Mouse (Mus musculus) myocyte (in vitro differentiated cells): ENCODE results near the gene Sash1. TPM values are rescaled to one million over a fixed set of nuclear protein-coding genes. Genes with fewer than 3 reads are reported as not detected.

Experiments used
- H3K27me3 ChIP-seq: one replicate; pipeline ENCODE4 v1.6.1; 2011; ENCODE audit not compliant: control insufficient read depth, insufficient read depth, insufficient read length
- H3K36me3 ChIP-seq: one replicate; pipeline ENCODE4 v1.6.1; 2011; ENCODE audit not compliant: control insufficient read depth, insufficient read depth
- H3K4me2 ChIP-seq: one replicate; pipeline ENCODE4 v1.6.1; 2011; ENCODE audit warnings: low read depth, control low read depth
- H3K4me3 ChIP-seq: one replicate; pipeline ENCODE4 v1.5.1; 2011; ENCODE audit warnings: mild to moderate bottlenecking, control low read depth, moderate library complexity
- H3K79me2 ChIP-seq: one replicate; pipeline ENCODE4 v1.6.1; 2011; ENCODE audit not compliant: control insufficient read depth, insufficient read depth
- H3ac ChIP-seq: one replicate; pipeline ENCODE4 v1.6.1; 2011; ENCODE audit not compliant: control insufficient read depth, insufficient read length
- CEBPB ChIP-seq: IDR thresholded peaks from 2 replicates; pipeline ENCODE4 v1.6.1; 2011; ENCODE audit warnings: mild to moderate bottlenecking, moderate library complexity; ENCODE audit not compliant: poor library complexity, insufficient read depth, severe bottlenecking
- E2F4 ChIP-seq: IDR thresholded peaks from one replicate; pipeline ENCODE4 v1.6.1; 2011; ENCODE audit warnings: mild to moderate bottlenecking, control low read depth, moderate library complexity; ENCODE audit not compliant: insufficient read depth
- MAX ChIP-seq: IDR thresholded peaks from one replicate; pipeline ENCODE4 v1.6.1; 2011; ENCODE audit warnings: low read depth, mild to moderate bottlenecking, control low read depth
- MYOD1 ChIP-seq, 3 experiments: IDR thresholded peaks; one replicate each; pipeline ENCODE4 v1.6.1; 2011; ENCODE audit warnings: control low read depth in 2 of 3, low read depth in 2 of 3, mild to moderate bottlenecking in 2 of 3, moderate library complexity in 1 of 3; ENCODE audit not compliant: insufficient read length in 2 of 3, control insufficient read depth in 1 of 3
- MYOG ChIP-seq, 3 experiments: IDR thresholded peaks; one replicate each; pipeline ENCODE4 v1.6.1; 2011; ENCODE audit warnings: control low read depth in 2 of 3, low read depth in 2 of 3, mild to moderate bottlenecking in 2 of 3; ENCODE audit not compliant: insufficient read length in 2 of 3, control insufficient read depth in 1 of 3, insufficient read depth in 1 of 3
- POLR2A ChIP-seq: IDR thresholded peaks from one replicate; pipeline ENCODE4 v1.6.1; 2011; ENCODE audit warnings: low read depth, mild to moderate bottlenecking, control low read depth, moderate library complexity; ENCODE audit not compliant: insufficient read length
- POLR2AphosphoS2 ChIP-seq: IDR thresholded peaks from one replicate; pipeline ENCODE4 v1.6.1; 2011; ENCODE audit warnings: low read depth, control low read depth; ENCODE audit not compliant: insufficient read length
- REST ChIP-seq: IDR thresholded peaks from one replicate; pipeline ENCODE4 v1.6.1; 2011; ENCODE audit warnings: mild to moderate bottlenecking, control low read depth, moderate library complexity; ENCODE audit not compliant: insufficient read depth, insufficient read length
- SRF ChIP-seq: IDR thresholded peaks from one replicate; pipeline ENCODE4 v1.6.1; 2011; ENCODE audit warnings: low read depth; ENCODE audit not compliant: control insufficient read depth, insufficient read length
- TCF12 ChIP-seq: IDR thresholded peaks from one replicate; pipeline ENCODE4 v1.6.1; 2011; ENCODE audit warnings: mild to moderate bottlenecking, control low read depth; ENCODE audit not compliant: poor library complexity, insufficient read depth, severe bottlenecking
- TCF3 ChIP-seq: IDR thresholded peaks from one replicate; pipeline ENCODE4 v1.6.1; 2011; ENCODE audit warnings: low read depth, control low read depth; ENCODE audit not compliant: insufficient read length
- USF1 ChIP-seq: IDR thresholded peaks from one replicate; pipeline ENCODE4 v1.6.1; 2011; ENCODE audit warnings: low read depth, mild to moderate bottlenecking, control low read depth, moderate library complexity
- polyA plus RNA-seq: library from polyadenylated mRNA; unstranded; fragments of >200 nt; fragmentation: generic; extraction: Trizol; gene quantifications from one replicate; pipeline ENCODE4 v1.2.1, GENCODE M21; 2012; ENCODE audit warnings: missing spikeins

Sash1 gene
- polyA plus RNA-seq, 1 experiment, result 1.9 TPM

- peaks cover 8% of the 10 kb centered on the region for H3K27me3 ChIP-seq
- no peak overlapping the region for H3K4me3 ChIP-seq
- no peak for TF ChIP-seq TCF12
- H3K36me3 ChIP-seq, result no peaks in the 10 kb centered on the region
- no peak overlapping the region for H3ac ChIP-seq
- no peaks in the 10 kb centered on the region for H3K79me2 ChIP-seq
- no peak overlapping the region for H3K4me2 ChIP-seq
Observed at GRCm38 (mm10) chr10:8889341-8889740, 3.5 kb upstream of the Sash1 start.

GRCm38 (mm10) chr10:8886528-8886854 lies 621 bp upstream of the Sash1 start:
- Histone ChIP-seq H3K79me2 (no peaks in the 10 kb centered on the region), H3K27me3 (peaks cover 8% of the 10 kb centered on the region), H3K4me2 (peak overlapping the region; percentile 68), H3ac (peak overlapping the region; percentile 29), H3K36me3 (no peaks in the 10 kb centered on the region), H3K4me3 (peak overlapping the region; percentile 11)
- TF ChIP-seq POLR2AphosphoS2, result no peak
- no peak for TF ChIP-seq POLR2A
- no peak for TF ChIP-seq E2F4
- TF ChIP-seq MYOG (IDR thresholded peaks at IDR 0.05; ENCODE audit: control insufficient read depth in 1 of 3, insufficient read depth in 1 of 3, insufficient read length in 2 of 3, low read depth in 2 of 3), result no peak
- no peak for TF ChIP-seq MYOD1 (IDR thresholded peaks at IDR 0.05; ENCODE audit: control insufficient read depth in 1 of 3, insufficient read length in 2 of 3, low read depth in 2 of 3)
- no peak for TF ChIP-seq TCF3
- TF ChIP-seq REST, result no peak
- TF ChIP-seq USF1, result no peak
- no peak for TF ChIP-seq CEBPB
- no peak for TF ChIP-seq MAX
- TF ChIP-seq SRF, result no peak
- no peak for TF ChIP-seq TCF12

- H3K4me2 ChIP-seq, result peak overlapping the region; percentile 37
- no peak for TF ChIP-seq TCF12
- TF ChIP-seq E2F4, result no peak
- TF ChIP-seq TCF3, result no peak
- no peak for TF ChIP-seq MAX
- no peak for TF ChIP-seq POLR2AphosphoS2
- TF ChIP-seq SRF, result no peak
- TF ChIP-seq REST, result no peak
- TF ChIP-seq POLR2A, result no peak
- TF ChIP-seq MYOG (IDR thresholded peaks at IDR 0.05; ENCODE audit: control insufficient read depth in 1 of 3, insufficient read depth in 1 of 3, insufficient read length in 2 of 3, low read depth in 2 of 3), result no peak
- no peak for TF ChIP-seq CEBPB
- TF ChIP-seq USF1, result no peak
- TF ChIP-seq MYOD1 (IDR thresholded peaks at IDR 0.05; ENCODE audit: control insufficient read depth in 1 of 3, insufficient read length in 2 of 3, low read depth in 2 of 3), result no peak
- H3K36me3 ChIP-seq, result no peaks in the 10 kb centered on the region
- no peak overlapping the region for H3ac ChIP-seq
- H3K27me3 ChIP-seq, result peaks cover 8% of the 10 kb centered on the region
- H3K79me2 ChIP-seq, result no peaks in the 10 kb centered on the region
- H3K4me3 ChIP-seq, result peak overlapping the region; percentile 11
Observed at GRCm38 (mm10) chr10:8885201-8885600, 669 bp downstream of the Sash1 start.

DNA sequence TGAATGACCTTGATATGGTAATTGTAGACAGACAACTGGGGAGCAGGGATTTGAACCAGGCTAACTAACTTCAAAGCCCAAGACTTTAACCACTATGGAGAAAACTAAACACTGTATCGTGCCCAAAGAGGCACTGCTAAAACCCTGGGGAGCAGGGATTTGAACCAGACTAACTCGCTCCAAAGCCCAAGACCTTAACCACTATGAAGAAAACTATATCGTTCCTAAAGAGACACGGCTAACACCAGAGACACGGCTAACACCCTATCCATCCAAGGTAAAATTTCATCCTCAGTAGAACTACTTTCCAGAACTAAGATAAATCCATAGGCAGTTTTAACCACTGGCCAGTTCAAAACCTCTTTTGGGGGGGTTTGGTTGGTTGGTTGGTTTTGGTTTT lies 1.3 kb downstream of the Sash1 start:
- Histone ChIP-seq H3ac (no peak overlapping the region), H3K4me3 (no peak overlapping the region)

DNA sequence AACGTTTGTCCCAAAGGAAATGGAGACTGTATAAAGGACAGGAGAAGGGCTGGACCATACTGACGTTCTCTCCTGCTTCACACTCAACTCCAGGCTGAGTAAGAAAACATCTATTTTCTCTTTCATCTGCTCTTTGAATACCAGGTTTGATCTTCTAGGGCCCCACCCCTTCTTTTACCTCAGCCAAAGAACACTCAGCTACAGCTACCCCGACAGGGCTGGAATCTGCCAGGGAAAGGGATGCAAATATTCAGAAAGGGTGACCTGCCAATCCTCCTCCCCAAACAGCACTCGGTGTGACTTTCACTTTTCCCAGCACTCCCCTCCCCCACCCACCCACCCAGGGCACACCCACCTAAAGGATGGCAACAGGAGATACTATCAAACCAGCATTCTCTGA lies 2.2 kb downstream of the Sash1 start:
- TF ChIP-seq MAX (no peak), REST (no peak), POLR2AphosphoS2 (no peak), USF1 (no peak), MYOG (IDR thresholded peaks at IDR 0.05; ENCODE audit: control insufficient read depth in 1 of 3, insufficient read depth in 1 of 3, insufficient read length in 2 of 3, low read depth in 2 of 3) (no peak), TCF3 (no peak), TCF12 (no peak), E2F4 (no peak), MYOD1 (IDR thresholded peaks at IDR 0.05; ENCODE audit: control insufficient read depth in 1 of 3, insufficient read length in 2 of 3, low read depth in 2 of 3) (no peak)
- Histone ChIP-seq H3K79me2 (no peaks in the 10 kb centered on the region), H3K4me3 (no peak overlapping the region), H3K27me3 (peaks cover 8% of the 10 kb centered on the region), H3ac (no peak overlapping the region), H3K4me2 (no peak overlapping the region), H3K36me3 (no peaks in the 10 kb centered on the region)

More for the DNA sequence above, 1.3 kb downstream of the Sash1 start:
- H3K79me2 ChIP-seq, result no peaks in the 10 kb centered on the region
- H3K4me2 ChIP-seq, result peak overlapping the region; percentile 37
- H3K27me3 ChIP-seq, result peaks cover 8% of the 10 kb centered on the region
- H3K36me3 ChIP-seq, result no peaks in the 10 kb centered on the region
- no peak for TF ChIP-seq TCF3
- TF ChIP-seq MYOG (IDR thresholded peaks at IDR 0.05; ENCODE audit: control insufficient read depth in 1 of 3, insufficient read depth in 1 of 3, insufficient read length in 2 of 3, low read depth in 2 of 3), result no peak
- no peak for TF ChIP-seq TCF12
- TF ChIP-seq REST, result no peak
- TF ChIP-seq POLR2A, result no peak
- TF ChIP-seq CEBPB, result no peak
- no peak for TF ChIP-seq POLR2AphosphoS2
- no peak for TF ChIP-seq SRF
- no peak for TF ChIP-seq MAX
- TF ChIP-seq USF1, result no peak
- TF ChIP-seq E2F4, result no peak
- TF ChIP-seq MYOD1 (IDR thresholded peaks at IDR 0.05; ENCODE audit: control insufficient read depth in 1 of 3, insufficient read length in 2 of 3, low read depth in 2 of 3), result no peak
